ENCODE assay signal across 18 mouse cellular contexts in genomic region chr19:24699910-24700309, GRCm38 (mm10). TPM values are rescaled to one million over a fixed set of nuclear protein-coding genes. Genes with fewer than 3 reads are reported as not detected.
DNase-seq lines count a peak whose midpoint lies in the region; ATAC-seq and TF ChIP-seq lines count a peak whose summit lies in the region.
"Had no signal": no experiment of that assay in that cellular context is flagged by ENCODE, and none has a peak within 500 bp of the region (broad histone marks: within the 10 kb centered on the region; RNA-seq: fewer than 3 reads in every experiment).

No protein-coding gene starts in this region.

- TF ChIP-seq POLR2A in CH12.LX (IDR thresholded peaks at IDR 0.05; ENCODE audit: low read depth, low read length): no peak

- peak; percentile 72 for TF ChIP-seq CTCF in layer of hippocampus, adult 2 months (conservative IDR thresholded peaks at IDR 0.05)
- peak; percentile 8 to 49; a peak in 2 of 4 replicates for TF ChIP-seq CTCF in CH12.LX (conservative IDR thresholded peaks at IDR 0.05 in 1 of 2, IDR thresholded peaks at IDR 0.05 in 1 of 2; ENCODE audit: low read depth in 2 of 2, low read length in 2 of 2)

- no peaks in the 10 kb centered on the region for H3K79me2 ChIP-seq in CH12.LX (replicated peaks; ENCODE audit: control insufficient read depth, extremely low read depth, insufficient read depth, poor library complexity, severe bottlenecking)

- no peak overlapping the region for H3K4me3 ChIP-seq in forebrain, embryonic 14.5 days (ENCODE audit: low read depth, low read length)
- no peak overlapping the region for H3K4me3 ChIP-seq in forebrain, embryonic 15.5 days
- H3K4me3 ChIP-seq in layer of hippocampus, adult 2 months: no peak overlapping the region
- no peak overlapping the region for H3K4me3 ChIP-seq in CH12.LX (replicated peaks in 1 of 3; ENCODE audit: low read depth in 2 of 3, low read length in 2 of 3, poor library complexity in 1 of 3)
- H3K4me3 ChIP-seq: embryonic facial prominence, embryonic 15.5 days; forebrain, embryonic 13.5 days; heart, embryonic 13.5 days; neural tube, embryonic 12.5 days had no signal

- no peaks in the 10 kb centered on the region for H3K27me3 ChIP-seq in forebrain, embryonic 14.5 days (replicated peaks; ENCODE audit: control insufficient read depth, insufficient read depth, low read length)
- H3K27me3 ChIP-seq in forebrain, embryonic 15.5 days: no peaks in the 10 kb centered on the region
- H3K27me3 ChIP-seq in CH12.LX (replicated peaks): no peaks in the 10 kb centered on the region
- H3K27me3 ChIP-seq: embryonic facial prominence, embryonic 15.5 days; forebrain, embryonic 13.5 days; heart, embryonic 13.5 days; neural tube, embryonic 12.5 days had no signal

- H3K9ac ChIP-seq in forebrain, embryonic 14.5 days (ENCODE audit: low read length): no peak overlapping the region
- H3K9ac ChIP-seq in forebrain, embryonic 15.5 days (replicated peaks): no peak overlapping the region
- H3K9ac ChIP-seq in CH12.LX (ENCODE audit: insufficient read depth, low read depth): no peak overlapping the region
- H3K9ac ChIP-seq: embryonic facial prominence, embryonic 15.5 days; forebrain, embryonic 13.5 days; heart, embryonic 13.5 days; hindbrain, embryonic 14.5 days; neural tube, embryonic 12.5 days had no signal

- no peaks in the 10 kb centered on the region for H3K36me3 ChIP-seq in forebrain, embryonic 14.5 days (ENCODE audit: control insufficient read depth, insufficient read depth, low read length)
- no peaks in the 10 kb centered on the region for H3K36me3 ChIP-seq in forebrain, embryonic 15.5 days
- H3K36me3 ChIP-seq in CH12.LX (replicated peaks in 1 of 2; ENCODE audit: control insufficient read depth in 1 of 2, insufficient read depth in 1 of 2, low read length in 1 of 2): no peaks in the 10 kb centered on the region
- H3K36me3 ChIP-seq: embryonic facial prominence, embryonic 15.5 days; neural tube, embryonic 12.5 days had no signal

- H3K4me2 ChIP-seq in forebrain, embryonic 14.5 days (ENCODE audit: low read length): no peak overlapping the region
- H3K4me2 ChIP-seq in forebrain, embryonic 15.5 days (replicated peaks): no peak overlapping the region
- H3K4me2 ChIP-seq in CH12.LX (ENCODE audit: insufficient read depth, low read depth, poor library complexity, severe bottlenecking): no peak overlapping the region
- H3K4me2 ChIP-seq: embryonic facial prominence, embryonic 15.5 days; forebrain, embryonic 13.5 days; heart, embryonic 13.5 days; hindbrain, embryonic 14.5 days; midbrain, embryonic 11.5 days; neural tube, embryonic 12.5 days had no signal

- dilution Hi-C loops in CH12.LX (cut with MboI; ENCODE audit: extremely low pct_ligation_motif_present, extremely low pct_unique_long_range_greater_than_20kb, low sequenced_read_pairs): no loop called here

- no peak overlapping the region for H3K27ac ChIP-seq in forebrain, embryonic 14.5 days (ENCODE audit: low read depth, low read length)
- no peak overlapping the region for H3K27ac ChIP-seq in forebrain, embryonic 15.5 days (replicated peaks)
- H3K27ac ChIP-seq in layer of hippocampus, adult 2 months: no peak overlapping the region
- no peak overlapping the region for H3K27ac ChIP-seq in CH12.LX (ENCODE audit: insufficient read depth, low read depth)
- H3K27ac ChIP-seq: embryonic facial prominence, embryonic 15.5 days; forebrain, embryonic 13.5 days; heart, embryonic 13.5 days; hindbrain, embryonic 14.5 days; neural tube, embryonic 12.5 days had no signal

- TF ChIP-seq EP300 in CH12.LX (IDR thresholded peaks at IDR 0.05; ENCODE audit: low read length): no peak

- no peak for ATAC-seq in forebrain, embryonic 14.5 days
- no peak for ATAC-seq in forebrain, embryonic 15.5 days (replicated peaks)
- ATAC-seq: forebrain, embryonic 13.5 days had no signal

- no peaks in the 10 kb centered on the region for H3K4me1 ChIP-seq in forebrain, embryonic 14.5 days (ENCODE audit: control insufficient read depth, insufficient read depth, low read length)
- H3K4me1 ChIP-seq in forebrain, embryonic 15.5 days: 0 out of 2 replicates have a peak, but pooled peaks cover 2% of the 10 kb centered on the region
- H3K4me1 ChIP-seq in CH12.LX (ENCODE audit: control insufficient read depth in 1 of 2, insufficient read depth in 2 of 2): peaks cover 0 to 15% of the 10 kb centered on the region in 2 experiments; a peak in 2 of 4 replicates
- H3K4me1 ChIP-seq: embryonic facial prominence, embryonic 15.5 days; forebrain, embryonic 13.5 days had no signal

- TF ChIP-seq RAD21 in CH12.LX (IDR thresholded peaks at IDR 0.05; ENCODE audit: low read depth, low read length): no peak

- in situ Hi-C loops in CH12.LX (cut with MboI; ENCODE audit: low pct_ligation_motif_present, low pct_unique_long_range_greater_than_20kb, low sequenced_read_pairs): no loop called here

- peak; percentile 24 for DNase-seq in forebrain, embryonic 14.5 days (ENCODE audit: low spot score)
- no peak for DNase-seq in layer of hippocampus, adult 2 months (ENCODE audit: low spot score in 2 of 2)
- DNase-seq in layer of hippocampus, postnatal 25 days (ENCODE audit: extremely low spot score in 1 of 2, low spot score in 1 of 2): no peak
- DNase-seq in CH12.LX (ENCODE audit: extremely low read depth): no peak
- DNase-seq in induced T-regulatory cell, adult 2 months (ENCODE audit: low read depth): peak; percentile 25
- no peak for DNase-seq in right cerebral cortex, postnatal 14 days
- no peak for DNase-seq in spleen, adult 18-20 months
- DNase-seq: cerebellum, postnatal 36 days; gastrocnemius, postnatal 10 days; kidney, adult 8-10 months had no signal

- no peaks in the 10 kb centered on the region for H3K9me3 ChIP-seq in forebrain, embryonic 14.5 days (replicated peaks; ENCODE audit: control insufficient read depth, low read length)
- no peaks in the 10 kb centered on the region for H3K9me3 ChIP-seq in forebrain, embryonic 15.5 days
- H3K9me3 ChIP-seq in CH12.LX (replicated peaks; ENCODE audit: low read length): no peaks in the 10 kb centered on the region
- H3K9me3 ChIP-seq: embryonic facial prominence, embryonic 15.5 days; forebrain, embryonic 13.5 days; heart, embryonic 13.5 days; neural tube, embryonic 12.5 days had no signal

TF ChIP-seq in CH12.LX, 34 proteins besides CTCF, POLR2A, EP300 and RAD21:
- TF ChIP-seq NRF1 (IDR thresholded peaks at IDR 0.05; ENCODE audit: low read depth, low read length): no peak
- TF ChIP-seq SMC3 (IDR thresholded peaks at IDR 0.05; ENCODE audit: low read depth, low read length): 0 out of 2 replicates have a peak, but pooled peaks have one; percentile 13

RNA-seq across cellular contexts. Expression of gene Tmem252, which starts 26.1 kb away (rescaled TPM):
- 0.87 and 0.97 TPM in 2 replicates for polyA plus RNA-seq in forebrain, embryonic 14.5 days (2014; fragmentation: Nextera tagmentation; extraction: Ambion mirVana)
- polyA plus RNA-seq in forebrain, embryonic 15.5 days (2015; fragmentation: Nextera tagmentation; extraction: Ambion mirVana): 0.87 and 1.4 TPM in 2 replicates
- total RNA-seq in layer of hippocampus, adult 2 months (2021): under 1 TPM; 0.20 to 0.33 TPM
- total RNA-seq in layer of hippocampus, postnatal 25 days (2021): under 1 TPM; 0.35 to 0.49 TPM
- total RNA-seq in CH12.LX (2012; rRNA removed) (not detected in 2 replicates), CH12.LX (2014; rRNA removed) (not detected in 2 replicates)
- polyA plus RNA-seq in CH12.LX (2012; ENCODE audit: insufficient read length, low read depth): not detected in 2 replicates
- polyA plus RNA-seq: liver, adult 2 months had no signal

Comparison
In these comparisons a context has a peak if more than half of its experiments do, and no peak if none do; other contexts are left out.
1. DNase-seq: peak in forebrain, embryonic 14.5 days (single experiment) and induced T-regulatory cell, adult 2 months (single experiment); none in layer of hippocampus, adult 2 months (0 of 2), layer of hippocampus, postnatal 25 days (0 of 2), CH12.LX (single experiment), right cerebral cortex, postnatal 14 days (single experiment) and spleen, adult 18-20 months (0 of 2).